ENCODE assay signal across 9 mouse cellular contexts in genomic region chr7:79274473-79275010, GRCm38 (mm10). TPM values are rescaled to one million over a fixed set of nuclear protein-coding genes. Genes with fewer than 3 reads are reported as not detected.
DNase-seq lines count a peak whose midpoint lies in the region; ATAC-seq lines count a peak whose summit lies in the region.
"Had no signal": no experiment of that assay in that cellular context is flagged by ENCODE, and none has a peak within 500 bp of the region (broad histone marks: within the 10 kb centered on the region; RNA-seq: fewer than 3 reads in every experiment).

No protein-coding gene starts in this region.

- intact Hi-C loops in left cerebral cortex, postnatal 4 days (cut with DNase I): no loop called here

- no peak for ATAC-seq in kidney, embryonic 15.5 days (replicated peaks; ENCODE audit: low FRiP score)
- ATAC-seq in embryonic facial prominence, embryonic 11.5 days (replicated peaks; ENCODE audit: insufficient number of reproducible peaks, low FRiP score, low TSS enrichment, low read depth): no peak
- no peak for ATAC-seq in hindbrain, embryonic 15.5 days (ENCODE audit: low FRiP score, low read depth)
- no peak for ATAC-seq in midbrain, embryonic 14.5 days (ENCODE audit: low FRiP score, low TSS enrichment)
- ATAC-seq: Patski had no signal

- 60% methylated on average over 8 of the region's 8 CpGs for WGBS in kidney, embryonic 15.5 days
- 87% methylated on average over 8 of the region's 8 CpGs for WGBS in embryonic facial prominence, embryonic 11.5 days
- 68% methylated on average over 8 of the region's 8 CpGs for WGBS in hindbrain, embryonic 15.5 days
- WGBS in midbrain, embryonic 14.5 days: 75% methylated on average over 8 of the region's 8 CpGs

- peak overlapping the region; percentile 90 for H3K4me3 ChIP-seq in kidney, embryonic 15.5 days (replicated peaks)
- peak overlapping the region; percentile 89; the same call in 1 of the 2 replicates for H3K4me3 ChIP-seq in embryonic facial prominence, embryonic 11.5 days (ENCODE audit: low read depth, low read length)
- peak overlapping the region; percentile 81 for H3K4me3 ChIP-seq in hindbrain, embryonic 15.5 days
- H3K4me3 ChIP-seq in midbrain, embryonic 14.5 days (replicated peaks; ENCODE audit: low read depth, low read length): peak overlapping the region; percentile 86

- peak overlapping the region; percentile 87 for H3K4me2 ChIP-seq in kidney, embryonic 15.5 days
- peak overlapping the region; percentile 86; the same call in 1 of the 2 replicates for H3K4me2 ChIP-seq in embryonic facial prominence, embryonic 11.5 days (ENCODE audit: low read depth, low read length)
- H3K4me2 ChIP-seq in hindbrain, embryonic 15.5 days: peak overlapping the region; percentile 82
- H3K4me2 ChIP-seq in midbrain, embryonic 14.5 days (ENCODE audit: low read length): peak overlapping the region; percentile 87

- no peak overlapping the region for H3K9ac ChIP-seq in kidney, embryonic 15.5 days
- H3K9ac ChIP-seq in embryonic facial prominence, embryonic 11.5 days (replicated peaks; ENCODE audit: low read length): no peak overlapping the region
- H3K9ac ChIP-seq in hindbrain, embryonic 15.5 days: peak overlapping the region; percentile 73
- peak overlapping the region; percentile 85; the same call in 1 of the 2 replicates for H3K9ac ChIP-seq in midbrain, embryonic 14.5 days (replicated peaks; ENCODE audit: low read length)

- no peaks in the 10 kb centered on the region for H3K27me3 ChIP-seq in kidney, embryonic 15.5 days
- H3K27me3 ChIP-seq in embryonic facial prominence, embryonic 11.5 days (ENCODE audit: control insufficient read depth, insufficient read depth, low read length): no peaks in the 10 kb centered on the region
- no peaks in the 10 kb centered on the region for H3K27me3 ChIP-seq in hindbrain, embryonic 15.5 days
- no peaks in the 10 kb centered on the region for H3K27me3 ChIP-seq in midbrain, embryonic 14.5 days (ENCODE audit: control insufficient read depth, insufficient read depth, low read length)
- H3K27me3 ChIP-seq: Patski had no signal

- H3K4me1 ChIP-seq in kidney, embryonic 15.5 days: peaks cover 54% of the 10 kb centered on the region
- H3K4me1 ChIP-seq in embryonic facial prominence, embryonic 11.5 days (ENCODE audit: control insufficient read depth, insufficient read depth, low read length): peaks cover 2% of the 10 kb centered on the region; the same call in 1 of the 2 replicates
- H3K4me1 ChIP-seq in hindbrain, embryonic 15.5 days (replicated peaks): peaks cover 46% of the 10 kb centered on the region
- peaks cover 40% of the 10 kb centered on the region for H3K4me1 ChIP-seq in midbrain, embryonic 14.5 days (ENCODE audit: control insufficient read depth, insufficient read depth, low read length)

- no peak overlapping the region; the same call in 1 of the 2 replicates for H3K27ac ChIP-seq in kidney, embryonic 15.5 days
- H3K27ac ChIP-seq in embryonic facial prominence, embryonic 11.5 days (replicated peaks; ENCODE audit: low read depth, low read length): no peak overlapping the region
- peak overlapping the region; percentile 82; the same call in 1 of the 2 replicates for H3K27ac ChIP-seq in hindbrain, embryonic 15.5 days (replicated peaks)
- 0 out of 2 replicates have a peak overlapping the region, but pooled peaks have one; percentile 84 for H3K27ac ChIP-seq in midbrain, embryonic 14.5 days (replicated peaks; ENCODE audit: low read depth, low read length)

- no peaks in the 10 kb centered on the region for H3K9me3 ChIP-seq in kidney, embryonic 15.5 days (replicated peaks)
- no peaks in the 10 kb centered on the region for H3K9me3 ChIP-seq in embryonic facial prominence, embryonic 11.5 days (replicated peaks; ENCODE audit: control insufficient read depth, low read length)
- H3K9me3 ChIP-seq in hindbrain, embryonic 15.5 days: no peaks in the 10 kb centered on the region
- no peaks in the 10 kb centered on the region for H3K9me3 ChIP-seq in midbrain, embryonic 14.5 days (ENCODE audit: control insufficient read depth, low read length)

- no peak for DNase-seq in kidney, adult 8-10 months
- DNase-seq in embryonic facial prominence, embryonic 11.5 days (ENCODE audit: low spot score): no peak
- no peak for DNase-seq in midbrain, embryonic 14.5 days
- no peak for DNase-seq in B cell, adult 2 months
- DNase-seq in embryo, embryonic 11 days: no peak
- no peak for DNase-seq in left cerebral cortex, postnatal 4 days

- H3K36me3 ChIP-seq in kidney, embryonic 15.5 days: no peaks in the 10 kb centered on the region
- no peaks in the 10 kb centered on the region for H3K36me3 ChIP-seq in embryonic facial prominence, embryonic 11.5 days (replicated peaks; ENCODE audit: control insufficient read depth, insufficient read depth, low read depth, low read length)
- no peaks in the 10 kb centered on the region for H3K36me3 ChIP-seq in hindbrain, embryonic 15.5 days
- no peaks in the 10 kb centered on the region for H3K36me3 ChIP-seq in midbrain, embryonic 14.5 days (ENCODE audit: control insufficient read depth, insufficient read depth, low read length)

RNA-seq across cellular contexts. Expression of gene Abhd2, which starts 1.5 kb away (rescaled TPM):
- polyA plus RNA-seq in kidney, embryonic 15.5 days (2015; fragmentation: Nextera tagmentation; extraction: Ambion mirVana): 12.0 and 12.2 TPM in 2 replicates
- polyA plus RNA-seq in embryonic facial prominence, embryonic 11.5 days (2014; fragmentation: Nextera tagmentation; extraction: Ambion mirVana): 10.9 and 12.2 TPM in 2 replicates
- 18.9 and 19.8 TPM in 2 replicates for polyA plus RNA-seq in hindbrain, embryonic 15.5 days (2015; fragmentation: Nextera tagmentation; extraction: Ambion mirVana)
- polyA plus RNA-seq in midbrain, embryonic 14.5 days (2014; fragmentation: Nextera tagmentation; extraction: Ambion mirVana): 17.8 and 21.5 TPM in 2 replicates
- 100 to 1,000 TPM; 112 to 114 TPM for total RNA-seq in left cerebral cortex, postnatal 4 days (2021)

Comparison
In these comparisons a context has a peak if more than half of its experiments do, and no peak if none do; other contexts are left out.
1. H3K27ac ChIP-seq: peak in hindbrain, embryonic 15.5 days (single experiment) and midbrain, embryonic 14.5 days (single experiment); none in kidney, embryonic 15.5 days (single experiment) and embryonic facial prominence, embryonic 11.5 days (single experiment).
2. H3K9ac ChIP-seq: peak in hindbrain, embryonic 15.5 days (single experiment) and midbrain, embryonic 14.5 days (single experiment); none in kidney, embryonic 15.5 days (single experiment) and embryonic facial prominence, embryonic 11.5 days (single experiment).
3. Peak in every context shown above with its lines, with median percentiles within 50 percentile points of each other: H3K4me2 ChIP-seq and H3K4me3 ChIP-seq.